Mouse (Mus musculus) brown adipose tissue, adult 24 weeks (tissue): ENCODE measurements around the gene Mok. TPM values are rescaled to one million over a fixed set of nuclear protein-coding genes. Genes with fewer than 3 reads are reported as not detected.

ENCODE experiments used
- H3K27ac ChIP-seq: fragments of 200-500 bp; replicated peaks from 2 replicates; pipeline ENCODE4 v1.5.1; 2012; ENCODE audit warnings: low read depth, mild to moderate bottlenecking, low read length
- H3K4me1 ChIP-seq: fragments of 200-500 bp; 2 replicates; pipeline ENCODE4 v1.6.1; 2012; ENCODE audit warnings: low read length, mixed read lengths; ENCODE audit not compliant: control insufficient read depth, insufficient read depth, insufficient read length
- H3K4me3 ChIP-seq: fragments of 200-500 bp; 2 replicates; pipeline ENCODE4 v1.5.1; 2012; ENCODE audit warnings: low read depth, mild to moderate bottlenecking, low read length, moderate library complexity; ENCODE audit not compliant: insufficient read depth
- polyA plus RNA-seq: library from polyadenylated mRNA; stranded (reverse); fragments of >200 nt; gene quantifications from 2 replicates; pipeline ENCODE4 v1.2.4, GENCODE M21; 2012; ENCODE audit not compliant: missing spikeins, insufficient read depth, insufficient read length

Gene Mok
- polyA plus RNA-seq, 1 experiment: not detected

- Histone ChIP-seq H3K4me1 (no peaks in the 10 kb centered on the region), H3K4me3 (no peak overlapping the region), H3K27ac (no peak overlapping the region)
Observed at GRCm38 (mm10) chr12:110837192-110837841, 3.4 kb downstream of the Mok start.

- no peaks in the 10 kb centered on the region for H3K4me1 ChIP-seq
- no peak overlapping the region for H3K4me3 ChIP-seq
- H3K27ac ChIP-seq: no peak overlapping the region
Observed at GRCm38 (mm10) chr12:110836729-110837128, 4.0 kb downstream of the Mok start.

GRCm38 (mm10) chr12:110835182-110835581 lies 5.6 kb downstream of the Mok start:
- Histone ChIP-seq H3K4me3 (no peak overlapping the region), H3K4me1 (no peaks in the 10 kb centered on the region)

GRCm38 (mm10) chr12:110830293-110831024 lies 10.3 kb downstream of the Mok start:
- Histone ChIP-seq H3K4me1 (no peaks in the 10 kb centered on the region), H3K4me3 (no peak overlapping the region)

More at GRCm38 (mm10) chr12:110835182-110835581, 5.6 kb downstream of the Mok start:
- H3K27ac ChIP-seq: no peak overlapping the region

GRCm38 (mm10) chr12:110828908-110829307 lies 11.8 kb downstream of the Mok start:
- Histone ChIP-seq H3K27ac (no peak overlapping the region), H3K4me1 (no peaks in the 10 kb centered on the region), H3K4me3 (no peak overlapping the region)

More at GRCm38 (mm10) chr12:110830293-110831024, 10.3 kb downstream of the Mok start:
- no peak overlapping the region for H3K27ac ChIP-seq

GRCm38 (mm10) chr12:110822366-110822765 lies 18.4 kb downstream of the Mok start:
- Histone ChIP-seq H3K4me1 (no peaks in the 10 kb centered on the region), H3K4me3 (no peak overlapping the region), H3K27ac (no peak overlapping the region)

GRCm38 (mm10) chr12:110821787-110822186 lies 19.0 kb downstream of the Mok start:
- no peaks in the 10 kb centered on the region for H3K4me1 ChIP-seq
- H3K4me3 ChIP-seq: no peak overlapping the region
- no peak overlapping the region for H3K27ac ChIP-seq

- no peaks in the 10 kb centered on the region for H3K4me1 ChIP-seq
- no peak overlapping the region for H3K4me3 ChIP-seq
- H3K27ac ChIP-seq: no peak overlapping the region
Observed at GRCm38 (mm10) chr12:110819367-110819766, 21.4 kb downstream of the Mok start.

- Histone ChIP-seq H3K27ac (no peak overlapping the region), H3K4me3 (no peak overlapping the region), H3K4me1 (no peaks in the 10 kb centered on the region)
Observed at GRCm38 (mm10) chr12:110816833-110817232, 23.9 kb downstream of the Mok start.

GRCm38 (mm10) chr12:110814924-110815323 lies 25.8 kb downstream of the Mok start:
- Histone ChIP-seq H3K4me1 (no peaks in the 10 kb centered on the region), H3K27ac (no peak overlapping the region), H3K4me3 (no peak overlapping the region)

- Histone ChIP-seq H3K4me1 (no peaks in the 10 kb centered on the region), H3K27ac (no peak overlapping the region), H3K4me3 (no peak overlapping the region)
Observed at GRCm38 (mm10) chr12:110813624-110814023, 27.1 kb downstream of the Mok start.

- Histone ChIP-seq H3K27ac (no peak overlapping the region), H3K4me3 (no peak overlapping the region), H3K4me1 (no peaks in the 10 kb centered on the region)
Observed at GRCm38 (mm10) chr12:110813132-110813531, 27.6 kb downstream of the Mok start.

GRCm38 (mm10) chr12:110808848-110809247 lies 31.9 kb downstream of the Mok start:
- Histone ChIP-seq H3K27ac (no peak overlapping the region), H3K4me3 (no peak overlapping the region), H3K4me1 (no peaks in the 10 kb centered on the region)

- no peaks in the 10 kb centered on the region for H3K4me1 ChIP-seq
- H3K27ac ChIP-seq: no peak overlapping the region
- H3K4me3 ChIP-seq: no peak overlapping the region
Observed at GRCm38 (mm10) chr12:110808430-110808829, 32.3 kb downstream of the Mok start.

- no peaks in the 10 kb centered on the region for H3K4me1 ChIP-seq
- no peak overlapping the region for H3K27ac ChIP-seq
- no peak overlapping the region for H3K4me3 ChIP-seq
Observed at GRCm38 (mm10) chr12:110806301-110806970, 34.3 kb downstream of the Mok start.
